Mouse (Mus musculus) heart, embryonic 13.5 days (tissue): ENCODE results near the gene Cmah. TPM values are rescaled to one million over a fixed set of nuclear protein-coding genes. Genes with fewer than 3 reads are reported as not detected.
A peak's percentile ranks its signal among the peaks of the same experiment; 100 is the strongest.
"Not testable (repeated sequence)": the region's sequence is repeated elsewhere in the genome, so short reads cannot be mapped to it uniquely, and the experiment has no call there.

Experiments
- ATAC-seq: fragments of 200-750 bp; cut with Nextera tagmentation; 2 replicates; pipeline ENCODE4 v1.8.0; 2017; ENCODE audit warnings: moderate TSS enrichment; ENCODE audit not compliant: insufficient number of reproducible peaks, low FRiP score, low TSS enrichment; ENCODE audit errors: extremely low read depth
- H3K27ac ChIP-seq: fragments of 300-500 bp; sonication (generic); replicated peaks from 2 replicates; pipeline ENCODE4 v1.5.1; 2015; ENCODE audit warnings: moderate library complexity, mild to moderate bottlenecking, inconsistent platforms
- H3K27me3 ChIP-seq: fragments of 300-500 bp; sonication (generic); replicated peaks from 2 replicates; pipeline ENCODE4 v1.6.1; 2015; ENCODE audit warnings: mild to moderate bottlenecking, inconsistent platforms
- H3K36me3 ChIP-seq: fragments of 300-500 bp; sonication (generic); 2 replicates; pipeline ENCODE4 v1.6.1; 2015; ENCODE audit warnings: mild to moderate bottlenecking, inconsistent platforms
- H3K4me1 ChIP-seq: fragments of 300-500 bp; sonication (generic); 2 replicates; pipeline ENCODE4 v1.6.1; 2015; ENCODE audit warnings: inconsistent platforms
- H3K4me2 ChIP-seq: fragments of 300-500 bp; sonication (generic); 2 replicates; pipeline ENCODE4 v1.6.1; 2015; ENCODE audit warnings: inconsistent platforms, mild to moderate bottlenecking, moderate library complexity
- H3K4me3 ChIP-seq: fragments of 300-500 bp; sonication (generic); 2 replicates; pipeline ENCODE4 v1.5.1; 2015; ENCODE audit warnings: moderate library complexity, mild to moderate bottlenecking, inconsistent platforms
- H3K9ac ChIP-seq: fragments of 300-500 bp; sonication (generic); 2 replicates; pipeline ENCODE4 v1.6.1; 2015; ENCODE audit warnings: inconsistent platforms, mild to moderate bottlenecking, moderate library complexity
- H3K9me3 ChIP-seq: fragments of 300-500 bp; sonication (generic); 2 replicates; pipeline ENCODE4 v1.6.1; 2016; ENCODE audit warnings: inconsistent platforms
- WGBS: fragments of 180-500 bp; shearing (Covaris S2); methylation state at CpG from one replicate; pipeline ENCODE4 v1.1.7; 2015; ENCODE audit warnings: mixed read lengths; 5-methylcytosine and 5-hydroxymethylcytosine counted together
- polyA plus RNA-seq: library from polyadenylated mRNA; unstranded; fragments of >200 nt; fragmentation: Nextera tagmentation; extraction: Ambion mirVana; gene quantifications from 2 replicates; pipeline ENCODE4 v1.2.1, GENCODE M21; 2015

Gene Cmah
- polyA plus RNA-seq, 1 experiment from 2014 or later, result 0.37 TPM

DNA sequence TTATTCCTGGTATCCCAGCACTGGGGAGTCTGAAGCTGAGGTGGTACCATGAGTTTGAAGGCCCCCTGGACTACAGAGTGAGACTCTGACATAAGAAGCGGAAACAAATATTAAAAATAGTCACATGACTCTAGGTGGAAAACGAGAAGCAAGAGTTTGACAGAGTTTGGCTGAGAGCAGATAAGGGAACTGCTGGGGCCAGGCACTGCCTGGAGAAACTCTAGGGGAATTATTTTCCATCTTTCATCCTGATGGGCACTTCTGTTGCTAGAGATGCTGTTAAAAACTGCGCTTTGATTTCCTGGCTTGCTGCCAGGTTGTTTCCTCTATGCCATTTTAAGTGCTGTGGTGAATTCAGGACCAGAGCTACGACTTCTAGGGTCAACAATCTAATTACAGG is 65.9 kb downstream of the Cmah start:
- 13% methylated on average over 4 of the region's 4 CpGs for WGBS
- no peak overlapping the region for H3K4me3 ChIP-seq
- 0 out of 2 replicates have a peak, but pooled peaks cover 3% of the 10 kb centered on the region for H3K27me3 ChIP-seq
- H3K36me3 ChIP-seq, result no peaks in the 10 kb centered on the region
- H3K4me1 ChIP-seq, result peaks cover 12% of the 10 kb centered on the region
- H3K4me2 ChIP-seq, result peak overlapping the region; percentile 18
- ATAC-seq, result no peak
- H3K9ac ChIP-seq, result no peak overlapping the region
- peak overlapping the region; percentile 8; the same call in 1 of the 2 replicates for H3K27ac ChIP-seq
- no peaks in the 10 kb centered on the region for H3K9me3 ChIP-seq

DNA sequence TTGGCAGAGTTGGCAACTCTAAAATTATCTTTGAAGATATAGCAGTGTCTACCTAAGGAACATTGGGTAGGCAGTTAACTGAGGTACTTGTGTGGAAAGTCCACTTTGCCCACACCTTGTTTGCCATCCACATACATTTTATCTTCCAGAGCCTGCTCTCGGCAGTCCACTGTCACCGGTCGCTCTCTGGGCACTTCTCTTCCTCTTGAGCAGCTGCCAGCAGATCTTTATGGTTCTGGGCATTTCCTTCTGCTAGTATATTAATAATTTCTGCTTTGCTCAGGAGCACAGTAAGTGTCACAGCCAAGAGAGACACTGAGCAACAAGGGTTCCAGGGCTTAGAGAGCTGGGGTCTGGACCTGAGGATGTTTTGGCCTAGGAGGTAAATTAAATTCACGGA is 68.6 kb downstream of the Cmah start:
- WGBS, result 75% methylated on average over 4 of the region's 4 CpGs
- H3K27ac ChIP-seq, result no peak overlapping the region
- 0 out of 2 replicates have a peak, but pooled peaks cover 3% of the 10 kb centered on the region for H3K27me3 ChIP-seq
- ATAC-seq, result no peak
- no peak overlapping the region for H3K4me3 ChIP-seq
- H3K9me3 ChIP-seq, result no peaks in the 10 kb centered on the region
- H3K9ac ChIP-seq, result no peak overlapping the region
- peaks cover 12% of the 10 kb centered on the region for H3K4me1 ChIP-seq
- no peak overlapping the region for H3K4me2 ChIP-seq
- no peaks in the 10 kb centered on the region for H3K36me3 ChIP-seq

DNA sequence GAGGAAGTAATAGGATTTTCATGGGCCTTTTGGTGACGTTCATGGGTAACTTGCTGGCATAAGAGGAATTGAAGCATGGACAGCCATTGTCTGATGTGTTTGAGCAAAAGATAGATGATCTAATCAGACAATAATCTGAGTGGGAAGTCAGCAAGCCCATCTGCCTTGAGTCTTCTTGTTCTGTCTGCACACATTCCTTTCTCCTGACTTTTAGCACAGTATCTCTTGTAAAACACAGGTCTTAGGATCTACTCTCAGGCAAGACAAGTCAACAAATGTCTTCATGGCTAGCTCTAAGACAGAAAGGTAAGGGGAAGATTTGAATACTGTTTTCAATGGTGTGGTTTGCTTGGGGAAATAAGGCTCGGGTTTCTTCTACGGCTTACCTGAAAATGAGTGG is 70.0 kb downstream of the Cmah start:
- WGBS, result 82% methylated on average over 3 of the region's 3 CpGs
- no peak for ATAC-seq
- 0 out of 2 replicates have a peak, but pooled peaks cover 3% of the 10 kb centered on the region for H3K27me3 ChIP-seq
- no peak overlapping the region for H3K9ac ChIP-seq
- H3K9me3 ChIP-seq, result no peaks in the 10 kb centered on the region
- no peaks in the 10 kb centered on the region for H3K36me3 ChIP-seq
- no peak overlapping the region for H3K27ac ChIP-seq
- H3K4me1 ChIP-seq, result peaks cover 12% of the 10 kb centered on the region
- H3K4me3 ChIP-seq, result no peak overlapping the region
- no peak overlapping the region for H3K4me2 ChIP-seq

DNA sequence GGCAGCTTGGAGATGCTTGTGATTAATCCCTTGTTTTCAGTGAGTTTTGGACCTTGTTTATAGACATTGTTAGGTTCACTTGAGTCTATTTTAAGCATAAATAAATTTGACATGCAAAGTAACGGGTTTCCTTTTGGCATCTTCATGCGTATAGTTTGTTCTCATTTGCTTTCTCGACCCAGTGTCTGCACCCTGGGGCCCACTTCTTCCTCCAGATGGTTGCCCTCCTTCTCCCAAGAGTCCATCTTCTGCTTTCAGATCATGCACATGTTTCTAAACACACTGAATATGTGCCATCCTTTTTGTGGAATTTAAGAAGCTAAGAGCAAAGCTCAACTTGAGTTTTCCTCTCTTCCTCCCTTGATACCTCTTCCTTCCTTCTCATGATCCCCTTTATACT is 71.3 kb downstream of the Cmah start:
- H3K36me3 ChIP-seq, result no peaks in the 10 kb centered on the region
- peaks cover 4% of the 10 kb centered on the region for H3K4me1 ChIP-seq
- WGBS, result 76% methylated on average over 3 of the region's 3 CpGs

GRCm38 (mm10) chr13:24401821-24402220 is 74.6 kb downstream of the Cmah start:
- peak overlapping the region; percentile 33 for H3K4me3 ChIP-seq
- ATAC-seq, result not testable (repeated sequence)

More for the DNA sequence above, 71.3 kb downstream of the Cmah start:
- ATAC-seq, result no peak
- no peak overlapping the region for H3K4me2 ChIP-seq
- no peak overlapping the region for H3K9ac ChIP-seq
- H3K4me3 ChIP-seq, result no peak overlapping the region
- no peak overlapping the region for H3K27ac ChIP-seq
- no peaks in the 10 kb centered on the region for H3K9me3 ChIP-seq
- 0 out of 2 replicates have a peak, but pooled peaks cover 3% of the 10 kb centered on the region for H3K27me3 ChIP-seq

DNA sequence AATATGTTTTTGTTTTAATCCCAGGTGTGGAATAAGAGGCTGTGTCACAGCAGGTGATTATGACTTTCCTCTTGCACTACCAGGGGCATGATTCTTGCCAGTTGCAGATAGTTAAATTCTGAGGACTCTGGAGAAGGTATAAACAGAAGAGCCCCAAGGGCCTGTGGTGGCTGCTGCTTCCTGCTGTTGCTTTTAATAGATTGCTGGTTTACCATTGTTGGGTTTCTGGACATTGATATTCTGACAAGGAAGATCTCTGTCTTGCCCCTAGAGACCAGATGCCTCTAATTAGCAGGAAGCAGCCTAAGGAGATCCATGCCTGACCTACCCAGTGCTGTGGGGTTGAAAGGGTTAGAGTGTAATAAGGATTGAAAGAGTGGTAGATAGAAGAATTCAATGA is 75.8 kb downstream of the Cmah start:
- H3K36me3 ChIP-seq, result no peaks in the 10 kb centered on the region
- no peak for ATAC-seq

More at GRCm38 (mm10) chr13:24401821-24402220, 74.6 kb downstream of the Cmah start:
- H3K36me3 ChIP-seq, H3K9me3 ChIP-seq, H3K27ac ChIP-seq, H3K4me1 ChIP-seq, H3K9ac ChIP-seq, H3K27me3 ChIP-seq: not testable (repeated sequence)
- WGBS, result 19% methylated on average over 11 of the region's 11 CpGs
- H3K4me2 ChIP-seq, result peak overlapping the region; percentile 55

DNA sequence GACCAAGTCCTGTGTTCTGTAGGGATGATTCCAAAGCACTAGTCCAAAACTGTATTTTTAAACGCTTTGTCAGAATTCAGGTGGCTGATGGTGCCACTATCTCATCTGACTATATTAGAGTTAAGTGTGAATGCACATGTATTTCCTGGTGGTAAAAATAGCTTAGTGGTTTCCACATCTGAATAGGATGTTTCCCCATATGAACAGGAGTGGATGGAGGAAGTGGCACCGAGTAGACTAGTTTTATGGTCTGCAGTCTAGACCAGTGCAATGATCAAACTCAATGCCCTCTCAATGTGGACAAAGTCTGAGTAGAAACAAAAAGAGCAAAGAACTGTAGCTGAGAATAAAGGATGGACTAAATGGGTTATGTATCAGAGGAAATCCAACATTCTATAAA is 79.6 kb downstream of the Cmah start:
- Histone ChIP-seq H3K9me3 (no peaks in the 10 kb centered on the region), H3K9ac (no peak overlapping the region), H3K4me2 (no peak overlapping the region), H3K27me3 (no peaks in the 10 kb centered on the region), H3K27ac (no peak overlapping the region), H3K36me3 (no peaks in the 10 kb centered on the region), H3K4me1 (no peaks in the 10 kb centered on the region), H3K4me3 (no peak overlapping the region)
- 68% methylated on average over 2 of the region's 2 CpGs for WGBS
- ATAC-seq, result no peak

More for the DNA sequence above, 75.8 kb downstream of the Cmah start:
- Histone ChIP-seq H3K27ac (no peak overlapping the region), H3K9ac (no peak overlapping the region), H3K4me2 (no peak overlapping the region), H3K9me3 (no peaks in the 10 kb centered on the region), H3K4me3 (no peak overlapping the region), H3K4me1 (no peaks in the 10 kb centered on the region), H3K27me3 (no peaks in the 10 kb centered on the region)

DNA sequence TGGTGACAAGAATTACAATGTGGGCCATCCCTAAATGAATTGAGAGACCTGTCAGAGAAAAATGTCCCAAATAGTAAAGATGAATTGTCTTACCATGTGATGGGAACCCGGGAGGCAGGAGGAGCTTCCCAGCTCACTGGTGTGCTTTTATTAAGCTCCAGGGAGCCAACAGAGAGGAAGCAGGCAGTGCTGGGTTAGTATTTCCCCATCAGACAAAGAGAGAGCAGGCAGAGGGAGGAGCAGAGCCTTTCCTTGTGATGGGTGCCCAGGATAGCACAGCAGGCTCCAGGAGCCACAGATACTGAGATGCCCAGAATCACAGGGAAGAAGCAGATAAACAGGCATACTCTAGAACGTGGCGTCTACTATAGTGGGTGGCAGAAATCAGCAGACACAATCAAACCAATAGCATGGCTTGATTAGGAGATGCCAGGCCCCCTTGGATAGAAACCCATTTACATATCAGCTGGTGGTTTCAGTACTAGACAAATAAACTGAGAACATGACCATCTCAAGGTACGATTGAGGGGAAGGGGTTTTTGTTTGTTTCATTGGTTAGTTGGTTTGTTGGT is 87.5 kb downstream of the Cmah start:
- Histone ChIP-seq H3K4me3 (no peak overlapping the region), H3K27me3 (no peaks in the 10 kb centered on the region), H3K4me1 (peaks cover 18% of the 10 kb centered on the region), H3K36me3 (no peaks in the 10 kb centered on the region), H3K9me3 (no peaks in the 10 kb centered on the region), H3K27ac (no peak overlapping the region), H3K9ac (no peak overlapping the region), H3K4me2 (no peak overlapping the region)
- 59% methylated on average over 4 of the region's 4 CpGs for WGBS
- ATAC-seq, result no peak

- Histone ChIP-seq H3K36me3 (no peaks in the 10 kb centered on the region), H3K27ac (no peak overlapping the region), H3K4me2 (no peak overlapping the region), H3K4me1 (peaks cover 22% of the 10 kb centered on the region), H3K4me3 (no peak overlapping the region), H3K9me3 (no peaks in the 10 kb centered on the region), H3K27me3 (no peaks in the 10 kb centered on the region), H3K9ac (no peak overlapping the region)
- ATAC-seq, result no peak
- 64% methylated on average over 13 of the region's 13 CpGs for WGBS
Observed at GRCm38 (mm10) chr13:24415506-24416206, 88.5 kb downstream of the Cmah start.

DNA sequence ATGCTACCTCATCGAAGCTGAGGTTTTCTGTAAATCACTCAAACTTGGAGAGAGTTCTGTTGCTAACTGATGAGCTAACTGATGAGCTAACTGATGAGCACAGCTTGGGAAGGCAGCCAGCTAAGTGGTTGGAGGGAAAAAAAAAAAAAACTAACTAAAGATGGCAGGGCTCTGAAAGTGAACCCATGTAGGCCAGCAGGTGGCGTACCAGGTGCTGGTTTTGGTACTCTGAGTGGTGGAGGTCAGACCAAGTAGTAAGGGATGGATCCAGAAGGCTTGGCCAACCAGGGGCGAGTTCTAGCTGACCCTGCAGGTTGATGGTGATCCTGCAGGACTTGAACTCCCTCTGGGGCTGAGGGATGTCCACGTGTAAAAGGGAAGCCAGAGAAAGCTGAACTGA is 89.2 kb downstream of the Cmah start:
- ATAC-seq, result no peak
- H3K4me3 ChIP-seq, result no peak overlapping the region

GRCm38 (mm10) chr13:24418024-24418423 is 90.8 kb downstream of the Cmah start:
- H3K4me1 ChIP-seq, result peaks cover 22% of the 10 kb centered on the region
- H3K27me3 ChIP-seq, result no peaks in the 10 kb centered on the region
- H3K27ac ChIP-seq, result no peak overlapping the region
- H3K36me3 ChIP-seq, result no peaks in the 10 kb centered on the region
- H3K9ac ChIP-seq, result no peak overlapping the region
- H3K4me3 ChIP-seq, result no peak overlapping the region
- no peaks in the 10 kb centered on the region for H3K9me3 ChIP-seq
- ATAC-seq, result no peak
- 46% methylated on average over 1 of the region's 1 CpGs for WGBS
- no peak overlapping the region for H3K4me2 ChIP-seq

More for the DNA sequence above, 89.2 kb downstream of the Cmah start:
- H3K9ac ChIP-seq, result no peak overlapping the region
- peaks cover 22% of the 10 kb centered on the region for H3K4me1 ChIP-seq
- no peak overlapping the region for H3K4me2 ChIP-seq
- no peaks in the 10 kb centered on the region for H3K36me3 ChIP-seq
- H3K27me3 ChIP-seq, result no peaks in the 10 kb centered on the region
- no peaks in the 10 kb centered on the region for H3K9me3 ChIP-seq
- 37% methylated on average over 4 of the region's 4 CpGs for WGBS
- no peak overlapping the region for H3K27ac ChIP-seq

DNA sequence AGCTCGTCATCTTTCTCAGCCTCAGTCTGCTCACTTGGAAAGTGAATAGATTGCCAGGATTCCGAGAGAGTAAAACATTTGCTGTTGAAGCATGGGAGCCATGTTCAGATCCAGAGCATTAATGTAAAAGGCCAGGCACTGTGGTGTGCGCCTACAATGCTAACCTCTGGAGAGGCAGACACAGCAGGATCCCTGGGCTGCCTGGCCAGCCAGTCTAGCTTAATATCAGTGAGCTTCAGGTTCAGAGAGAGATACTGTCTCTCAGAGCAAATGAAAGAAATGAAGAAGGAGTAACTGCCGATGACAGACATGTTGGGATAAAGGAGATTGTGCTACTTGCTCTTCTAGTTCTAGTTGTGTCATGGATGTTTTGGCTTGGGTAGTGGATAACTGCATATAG is 91.6 kb downstream of the Cmah start:
- no peak overlapping the region for H3K9ac ChIP-seq
- H3K27me3 ChIP-seq, result no peaks in the 10 kb centered on the region
- no peak overlapping the region for H3K27ac ChIP-seq
- no peak overlapping the region for H3K4me3 ChIP-seq
- WGBS, result 62% methylated on average over 4 of the region's 4 CpGs
- no peaks in the 10 kb centered on the region for H3K36me3 ChIP-seq
- H3K9me3 ChIP-seq, result no peaks in the 10 kb centered on the region
- no peak for ATAC-seq
- H3K4me2 ChIP-seq, result no peak overlapping the region
- peaks cover 22% of the 10 kb centered on the region for H3K4me1 ChIP-seq
